Mouse (Mus musculus) small intestine, adult 2 months (tissue): ENCODE data around the gene Vapb. TPM values are rescaled to one million over a fixed set of nuclear protein-coding genes. Genes with fewer than 3 reads are reported as not detected.

ENCODE experiments used
- H3K27ac ChIP-seq: fragments of 200-500 bp; 2 replicates; pipeline ENCODE4 v1.5.1; 2012; ENCODE audit warnings: low read depth, low read length, control low read depth, inconsistent platforms; ENCODE audit not compliant: insufficient read depth
- H3K27me3 ChIP-seq: fragments of 200-500 bp; 2 replicates; pipeline ENCODE4 v1.6.1; 2012; ENCODE audit warnings: mild to moderate bottlenecking, moderate library complexity, low read length, inconsistent platforms; ENCODE audit not compliant: control insufficient read depth, insufficient read depth
- H3K36me3 ChIP-seq: fragments of 200-500 bp; 2 replicates; pipeline ENCODE4 v1.6.1; 2012; ENCODE audit warnings: mild to moderate bottlenecking, low read length, control low read depth, inconsistent platforms; ENCODE audit not compliant: control insufficient read depth, insufficient read depth
- H3K4me1 ChIP-seq: fragments of 200-500 bp; 2 replicates; pipeline ENCODE4 v1.6.1; 2012; ENCODE audit warnings: low read length, inconsistent platforms, mixed read lengths; ENCODE audit not compliant: control insufficient read depth, insufficient read depth, insufficient read length
- H3K4me3 ChIP-seq: fragments of 200-500 bp; 2 replicates; pipeline ENCODE4 v1.5.1; 2012; ENCODE audit warnings: low read depth, mild to moderate bottlenecking, control low read depth, inconsistent platforms, low read length, moderate library complexity
- CTCF ChIP-seq: fragments of 200-500 bp; IDR thresholded peaks from 2 replicates; pipeline ENCODE4 v1.5.1; 2012; ENCODE audit warnings: low read depth, mild to moderate bottlenecking, control low read depth, inconsistent platforms, low read length, moderate library complexity, mixed read lengths; ENCODE audit not compliant: insufficient replicate concordance, insufficient read length; ENCODE audit errors: extremely low read depth
- POLR2A ChIP-seq: fragments of 200-500 bp; IDR thresholded peaks from 2 replicates; pipeline ENCODE4 v1.6.1; 2012; ENCODE audit warnings: low read depth, mild to moderate bottlenecking, control low read depth, inconsistent platforms, low read length, moderate library complexity
- WGBS: fragments of 180-500 bp; shearing (Covaris S2); methylation state at CpG from one replicate; pipeline ENCODE4 v1.1.7; 2018; 5-methylcytosine and 5-hydroxymethylcytosine counted together
- polyA plus RNA-seq: library from polyadenylated mRNA; depleted of rRNA; stranded (reverse); fragments of >200 nt; gene quantifications from 2 replicates; pipeline ENCODE4 v1.2.3, GENCODE M21; 2012; rRNA removed

Vapb gene
- polyA plus RNA-seq, 1 experiment: 10.8 TPM

GRCm38 (mm10) chr2:173813071-173813470, 75.8 kb downstream of the Vapb start:
- Histone ChIP-seq H3K27me3 (0 out of 2 replicates have a peak, but pooled peaks cover 4% of the 10 kb centered on the region), H3K4me1 (no peaks in the 10 kb centered on the region), H3K27ac (no peak overlapping the region), H3K36me3 (no peaks in the 10 kb centered on the region), H3K4me3 (no peak overlapping the region)
- 67% methylated on average over 5 of the region's 5 CpGs for WGBS
- TF ChIP-seq CTCF (no peak), POLR2A (no peak)

GRCm38 (mm10) chr2:173826287-173826686, 89.0 kb downstream of the Vapb start:
- WGBS: 79% methylated on average over 4 of the region's 4 CpGs
- TF ChIP-seq POLR2A (no peak), CTCF (no peak)
- no peaks in the 10 kb centered on the region for H3K4me1 ChIP-seq

GRCm38 (mm10) chr2:173827228-173827627, 89.9 kb downstream of the Vapb start:
- Histone ChIP-seq H3K27ac (no peak overlapping the region), H3K27me3 (no peaks in the 10 kb centered on the region), H3K4me3 (no peak overlapping the region), H3K4me1 (no peaks in the 10 kb centered on the region), H3K36me3 (no peaks in the 10 kb centered on the region)
- 85% methylated on average over 9 of the region's 9 CpGs for WGBS
- TF ChIP-seq POLR2A: no peak
- no peak for TF ChIP-seq CTCF

More at GRCm38 (mm10) chr2:173826287-173826686, 89.0 kb downstream of the Vapb start:
- no peaks in the 10 kb centered on the region for H3K27me3 ChIP-seq
- no peak overlapping the region for H3K27ac ChIP-seq
- H3K4me3 ChIP-seq: no peak overlapping the region
- H3K36me3 ChIP-seq: no peaks in the 10 kb centered on the region

GRCm38 (mm10) chr2:173828134-173828533, 90.8 kb downstream of the Vapb start:
- Histone ChIP-seq H3K4me1 (no peaks in the 10 kb centered on the region), H3K36me3 (no peaks in the 10 kb centered on the region), H3K4me3 (no peak overlapping the region), H3K27ac (no peak overlapping the region), H3K27me3 (no peaks in the 10 kb centered on the region)
- 86% methylated on average over 6 of the region's 6 CpGs for WGBS
- TF ChIP-seq CTCF (no peak), POLR2A (no peak)

GRCm38 (mm10) chr2:173832828-173833492, 95.6 kb downstream of the Vapb start:
- TF ChIP-seq CTCF (no peak), POLR2A (no peak)
- H3K36me3 ChIP-seq: no peaks in the 10 kb centered on the region
- no peaks in the 10 kb centered on the region for H3K27me3 ChIP-seq
- no peak overlapping the region for H3K4me3 ChIP-seq
- 75% methylated on average over 7 of the region's 7 CpGs for WGBS
- no peak overlapping the region for H3K27ac ChIP-seq
- H3K4me1 ChIP-seq: no peaks in the 10 kb centered on the region

Other genes with a start within 250 kb of the Vapb start
- gene 1700021F07Rik, start 214.9 kb upstream of the Vapb start, polyA plus RNA-seq: not detected in 2 replicates
- gene Ankrd60, start 159.1 kb upstream of the Vapb start, polyA plus RNA-seq: not detected in 2 replicates
- 25.6 and 76.4 TPM in 2 replicates for gene Rab22a, start 77.8 kb upstream of the Vapb start, polyA plus RNA-seq
- gene 1700010B08Rik, start 18.1 kb upstream of the Vapb start, polyA plus RNA-seq: not detected in 2 replicates